Mouse (Mus musculus): ENCODE data around the gene Spata18.

The Spata18 gene

DNA sequence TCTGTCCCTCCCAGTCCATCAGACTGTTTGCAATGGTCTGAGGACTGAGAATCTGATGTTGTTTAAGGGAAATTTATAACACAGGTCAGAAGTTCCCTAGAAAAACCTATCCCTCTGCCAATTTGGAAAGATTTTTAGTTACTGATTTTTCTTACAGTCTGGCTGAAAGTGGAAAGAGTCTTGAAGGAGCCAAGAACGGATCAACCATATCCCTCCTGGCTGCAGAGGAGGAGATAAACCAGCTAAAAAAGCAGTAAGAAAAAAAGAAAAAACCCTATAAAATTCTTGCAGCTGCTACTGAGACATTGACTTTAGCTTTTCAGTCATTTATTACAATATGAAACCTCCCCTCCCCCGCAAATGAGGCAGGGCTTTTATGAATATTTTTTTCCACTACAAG, 15.5 kb downstream of the Spata18 start:
- no peak for DNase-seq (ENCODE audit: low spot score)

- no peak for DNase-seq (ENCODE audit: low spot score)
Observed at GRCm38 (mm10) chr5:73667877-73668276, 16.7 kb downstream of the Spata18 start.

DNA sequence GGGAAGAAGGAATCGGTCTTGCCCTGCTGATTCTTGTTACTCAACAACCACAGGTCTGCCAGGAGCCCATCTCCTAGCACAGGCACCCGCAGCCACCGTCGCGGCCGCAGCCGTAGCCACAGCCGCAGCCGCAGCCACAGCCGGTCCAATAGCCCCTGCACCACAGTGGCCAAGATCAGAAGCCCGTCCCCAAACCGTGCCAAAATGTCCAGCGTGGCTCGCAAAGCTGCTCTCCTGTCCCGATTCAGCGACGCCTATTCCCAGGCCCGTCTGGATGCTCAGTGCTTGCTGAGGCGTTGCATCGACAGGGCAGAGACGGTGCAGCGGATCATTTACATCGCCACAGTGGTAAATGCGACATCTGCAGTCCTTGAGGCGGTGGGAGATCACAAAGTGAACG, 18.2 kb downstream of the Spata18 start:
- DNase-seq (ENCODE audit: low spot score), result peak; percentile 42

DNA sequence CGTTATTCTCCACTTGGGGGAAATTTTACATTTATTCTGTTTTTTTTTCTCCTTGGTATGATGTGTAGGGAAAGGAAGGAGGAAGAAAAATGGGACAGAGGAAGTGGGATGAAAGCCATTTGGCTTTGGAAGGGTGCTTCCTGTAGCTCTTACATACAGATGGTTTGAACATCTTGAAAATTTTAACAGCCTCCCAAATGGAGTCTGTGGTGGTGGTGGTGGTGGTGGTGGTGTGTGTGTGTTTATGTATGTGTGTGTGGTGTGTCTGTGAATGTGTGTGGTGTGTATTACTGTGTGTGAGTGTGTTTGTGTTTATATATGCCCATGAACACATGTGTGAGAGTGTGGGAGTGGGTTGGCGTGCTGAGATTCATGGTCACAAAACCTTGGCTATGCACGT, 24.4 kb downstream of the Spata18 start:
- no peak for DNase-seq (ENCODE audit: low spot score)

- no peak for DNase-seq (ENCODE audit: low spot score)
Observed at GRCm38 (mm10) chr5:73676626-73677025, 25.4 kb downstream of the Spata18 start.

- no peak for DNase-seq (ENCODE audit: low spot score)
Observed at GRCm38 (mm10) chr5:73683221-73683620, 32.0 kb downstream of the Spata18 start.

DNA sequence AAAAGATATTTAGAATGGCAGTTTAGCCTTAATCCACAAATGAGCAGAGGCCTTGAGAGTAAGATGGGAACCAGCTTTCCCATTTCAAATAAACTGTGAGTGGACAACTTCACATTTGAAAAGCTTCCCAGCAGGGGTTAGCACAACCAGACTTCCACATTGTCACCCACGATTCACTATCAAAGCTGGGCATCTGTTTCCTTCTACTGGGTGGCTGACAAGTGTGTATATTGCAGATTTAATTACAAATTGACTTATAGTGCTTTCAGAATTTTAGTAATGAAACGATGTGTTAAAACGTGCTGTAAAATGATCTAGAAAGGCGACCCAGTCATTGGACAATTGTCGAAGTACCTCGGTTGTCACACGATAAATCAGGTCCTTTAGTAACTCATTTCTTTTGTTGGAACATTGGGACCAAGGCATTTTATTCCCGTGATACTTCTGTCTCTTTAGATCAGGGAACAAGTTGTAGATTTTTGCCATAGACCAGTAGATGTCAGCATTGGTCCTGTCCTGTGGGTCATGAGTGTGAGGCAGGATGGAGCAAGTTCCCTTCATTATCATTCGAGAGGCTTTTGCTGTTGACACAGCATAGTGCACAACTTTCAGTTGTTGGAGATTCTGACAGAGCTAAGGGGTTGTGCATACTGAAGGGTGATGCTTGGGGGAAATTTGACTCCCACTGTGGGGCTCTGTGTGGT, 32.7 kb downstream of the Spata18 start:
- peak; percentile 60 for DNase-seq (ENCODE audit: low spot score)

GRCm38 (mm10) chr5:73686149-73686548, 35.0 kb downstream of the Spata18 start:
- peak; percentile 76 for DNase-seq (ENCODE audit: low spot score)

DNA sequence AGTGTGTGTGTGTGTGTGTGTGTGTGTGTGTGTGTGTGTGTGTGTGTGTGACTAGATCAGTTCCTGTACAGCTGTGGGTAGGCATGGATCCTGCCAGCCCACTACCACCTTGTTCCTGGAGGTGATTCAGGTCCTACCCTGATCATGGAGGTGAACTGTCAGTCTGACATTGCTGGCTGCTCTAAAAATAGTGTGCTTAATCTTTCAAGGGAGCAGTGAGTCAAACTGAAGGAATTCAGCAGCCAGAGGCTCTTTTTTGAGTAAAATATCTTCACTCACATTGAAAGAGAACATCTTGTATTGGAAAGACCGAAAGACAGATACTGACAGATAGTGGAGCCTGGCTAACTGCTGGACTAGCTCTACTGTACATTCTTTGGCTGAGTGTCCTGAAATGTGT, 37.4 kb downstream of the Spata18 start:
- DNase-seq (ENCODE audit: low spot score), result no peak

DNA sequence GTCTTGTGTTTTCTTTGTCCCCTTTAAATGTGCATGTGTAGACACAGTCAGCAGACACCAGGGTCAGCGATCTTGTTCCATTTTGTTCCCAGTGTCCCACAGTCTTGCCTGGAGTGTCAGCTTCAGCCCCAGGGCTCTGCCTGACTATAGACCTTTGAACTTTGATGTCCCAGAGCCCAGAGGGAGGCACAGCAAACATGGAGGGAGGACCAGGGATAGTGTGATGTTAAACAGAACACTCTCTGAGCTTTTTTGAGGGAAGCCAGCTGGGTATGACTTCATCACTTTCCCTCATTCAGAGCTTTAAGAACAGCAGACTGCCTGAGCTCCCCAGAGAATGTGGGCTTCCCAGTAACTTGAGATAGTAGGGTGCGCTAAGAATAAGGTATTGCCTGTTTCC, 39.0 kb downstream of the Spata18 start:
- DNase-seq (ENCODE audit: low spot score), result no peak

GRCm38 (mm10) chr5:73691723-73692520, 40.7 kb downstream of the Spata18 start:
- DNase-seq (ENCODE audit: low spot score), result no peak

DNA sequence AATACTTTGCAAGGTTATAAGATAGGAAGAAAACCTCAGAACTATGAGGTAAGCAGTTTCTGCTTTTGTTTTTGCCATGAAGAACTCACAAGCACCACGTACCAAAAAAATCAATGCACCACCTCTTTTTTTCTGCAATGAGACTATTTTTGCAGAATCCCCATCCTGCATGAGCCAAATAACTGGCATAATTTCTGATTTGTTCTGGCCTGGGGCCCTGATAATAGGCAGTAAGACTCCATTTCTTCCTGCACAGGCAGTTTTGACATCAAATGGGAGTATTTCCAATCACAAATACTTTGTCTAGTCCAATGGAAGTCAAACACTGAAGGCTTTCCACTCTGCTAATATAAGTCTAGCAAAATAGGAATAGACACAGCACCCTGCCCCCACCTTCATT, 42.6 kb downstream of the Spata18 start:
- DNase-seq (ENCODE audit: low spot score), result no peak

GRCm38 (mm10) chr5:73694254-73695015, 43.3 kb downstream of the Spata18 start:
- DNase-seq (ENCODE audit: low spot score), result peak; percentile 19

- no peak for DNase-seq (ENCODE audit: low spot score)
Observed at GRCm38 (mm10) chr5:73697700-73698099, 46.5 kb downstream of the Spata18 start.

- no peak for DNase-seq (ENCODE audit: low spot score)
Observed at GRCm38 (mm10) chr5:73701063-73701890, 50.1 kb downstream of the Spata18 start.

DNA sequence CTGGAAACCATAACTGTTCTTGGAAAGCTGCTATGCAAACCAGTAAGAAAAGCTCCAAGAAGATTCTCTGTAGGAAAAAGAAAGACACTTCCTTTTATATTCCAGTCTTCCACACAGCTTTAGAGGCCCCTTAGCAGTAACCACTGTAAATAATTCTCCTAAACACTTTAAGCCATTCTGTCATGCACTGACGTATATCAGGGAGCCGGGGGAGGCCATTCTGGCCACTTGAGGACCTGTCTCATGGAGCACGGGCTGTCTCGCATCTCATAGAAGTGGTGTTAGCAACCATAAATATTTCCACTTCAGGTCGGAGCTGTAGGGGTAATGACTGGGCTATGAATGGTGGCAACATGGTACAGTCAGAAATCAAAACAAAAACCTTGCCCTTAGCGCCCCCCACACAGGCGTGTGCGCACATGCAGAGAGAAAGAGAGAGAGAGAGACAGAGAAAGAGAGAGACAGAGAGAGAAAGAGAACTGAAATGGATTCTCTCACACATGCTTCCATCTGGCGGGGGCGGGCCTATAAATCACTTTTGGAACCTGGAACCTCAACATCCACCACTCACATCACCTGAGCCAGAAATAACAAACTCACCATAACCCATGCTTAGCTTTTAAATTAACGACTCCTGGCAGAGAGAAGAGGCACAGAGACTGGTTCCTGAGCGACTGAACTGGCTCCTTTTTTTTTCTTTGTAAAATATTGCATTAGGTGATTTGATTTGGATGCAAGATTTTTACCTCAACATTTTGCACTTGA, 50.9 kb downstream of the Spata18 start:
- DNase-seq (ENCODE audit: low spot score), result no peak

DNA sequence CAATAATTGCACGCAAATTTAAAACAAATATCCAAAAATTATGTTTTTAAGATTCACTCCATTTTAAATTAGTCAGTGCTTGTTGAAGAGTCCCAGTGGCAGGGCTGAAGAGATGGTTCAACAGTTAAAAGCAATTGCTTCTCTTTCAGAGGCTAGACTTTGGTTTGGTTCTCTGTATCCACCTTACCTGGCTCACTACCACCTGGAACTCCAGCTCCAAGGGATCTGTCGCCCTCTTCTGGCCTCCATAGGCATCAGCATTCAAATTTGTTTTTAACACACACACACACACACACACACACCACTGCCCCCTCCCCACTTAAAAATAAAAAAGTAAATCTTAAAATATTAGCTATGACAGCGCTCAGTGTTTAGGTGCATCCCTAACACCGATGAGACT, 51.9 kb downstream of the Spata18 start:
- no peak for DNase-seq (ENCODE audit: low spot score)

DNA sequence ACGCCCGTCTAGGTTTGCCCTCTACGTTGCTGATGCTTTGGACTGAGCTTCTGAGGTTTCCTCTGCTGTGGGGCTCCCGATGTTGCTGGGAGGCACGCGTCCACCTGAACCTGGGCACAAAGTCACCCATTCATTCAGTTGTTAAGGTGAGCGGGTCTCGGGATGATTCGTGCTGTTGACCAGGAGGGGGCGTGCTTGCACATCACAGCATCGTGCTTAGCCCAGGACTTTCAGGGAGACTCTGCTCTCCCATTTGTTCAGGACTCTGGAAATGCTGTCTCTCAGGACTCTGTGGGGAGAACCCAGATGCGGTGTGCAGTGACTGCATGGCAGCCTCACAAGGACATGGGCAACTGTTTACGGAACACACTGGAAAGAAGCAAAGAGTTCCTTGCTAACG, 53.1 kb downstream of the Spata18 start:
- peak; percentile 50 for DNase-seq (ENCODE audit: low spot score)

GRCm38 (mm10) chr5:73704757-73705156, 53.6 kb downstream of the Spata18 start:
- DNase-seq (ENCODE audit: low spot score), result no peak

DNA sequence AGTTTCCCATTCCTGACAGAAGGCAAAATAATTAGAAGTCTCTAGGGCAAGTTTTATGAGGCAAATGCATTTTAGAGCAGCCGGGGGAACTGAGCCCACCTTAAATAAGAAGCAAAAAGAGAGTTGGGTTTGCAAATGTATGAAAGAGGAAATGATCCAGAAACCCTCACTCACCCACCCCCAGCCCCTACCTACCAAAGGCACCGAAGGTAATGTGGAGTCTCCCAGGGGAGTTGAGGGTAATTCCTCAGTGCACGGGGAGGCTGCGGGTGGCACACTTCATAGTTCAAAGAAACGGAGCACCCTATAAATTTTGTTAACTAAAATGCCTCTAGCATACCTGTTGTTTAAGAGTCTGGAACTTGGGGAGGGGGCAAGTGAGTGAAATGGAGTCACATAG, 54.1 kb downstream of the Spata18 start:
- DNase-seq (ENCODE audit: low spot score), result no peak

DNA sequence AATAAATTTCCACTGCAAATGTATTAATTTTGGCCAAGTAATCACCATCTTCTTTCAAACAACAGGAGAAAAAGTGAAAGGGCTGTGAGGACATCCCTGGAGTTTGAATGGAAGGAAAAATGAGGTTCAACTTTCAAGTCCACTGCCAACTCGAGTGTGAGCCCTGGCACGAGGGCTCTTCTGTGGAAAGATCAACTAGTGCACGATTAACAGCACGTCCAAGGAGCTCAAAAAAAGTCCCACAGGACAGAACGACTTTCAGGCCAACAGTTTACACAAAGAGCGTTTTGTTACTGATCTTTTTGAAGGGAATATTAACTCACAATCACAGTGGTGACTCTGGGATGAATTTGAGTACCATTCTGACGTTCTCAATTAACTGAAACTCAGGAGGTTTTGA, 61.7 kb downstream of the Spata18 start:
- no peak for DNase-seq (ENCODE audit: low spot score)
